9 mouse cellular contexts compared by ENCODE assay signal in genomic region chr16:10694414-10694851, GRCm38 (mm10).
DNase-seq lines count a peak whose midpoint lies in the region; ATAC-seq lines count a peak whose summit lies in the region.
"Had no signal": no experiment of that assay in that cellular context is flagged by ENCODE, and none has a peak within 500 bp of the region (broad histone marks: within the 10 kb centered on the region; RNA-seq: fewer than 3 reads in every experiment).

No protein-coding gene starts in this region.

- H3K27me3 ChIP-seq in liver, embryonic 11.5 days (replicated peaks; ENCODE audit: control insufficient read depth, insufficient read depth, low read length): no peaks in the 10 kb centered on the region

- DNase-seq in liver: peak; percentile 40
- no peak for DNase-seq in liver, embryonic 11.5 days (ENCODE audit: low spot score)
- DNase-seq in kidney, adult 8-10 months: peak; percentile 40 to 58
- DNase-seq in lung, postnatal 14 days: peak; percentile 71
- DNase-seq in gastrocnemius, postnatal 10 days: no peak
- no peak for DNase-seq in gastrocnemius, postnatal 14 days
- no peak for DNase-seq in layer of hippocampus, postnatal 36 days
- DNase-seq: right cerebral cortex, postnatal 25 days had no signal

- no peak overlapping the region for H3K4me3 ChIP-seq in liver, embryonic 11.5 days (ENCODE audit: low read depth, low read length)

- H3K4me2 ChIP-seq in liver, embryonic 11.5 days: no peak overlapping the region

- intact Hi-C loops in gastrocnemius, postnatal 14 days (cut with DNase I; ENCODE audit: low total_unique reads): no loop called here

- H3K27ac ChIP-seq in liver, embryonic 11.5 days (ENCODE audit: low read depth, low read length): no peak overlapping the region

- peaks cover 15% of the 10 kb centered on the region for H3K4me1 ChIP-seq in liver, embryonic 11.5 days (replicated peaks; ENCODE audit: control insufficient read depth, insufficient read depth, low read length)

- H3K9ac ChIP-seq in liver, embryonic 11.5 days (ENCODE audit: low read depth, low read length): no peak overlapping the region

- no peaks in the 10 kb centered on the region for H3K36me3 ChIP-seq in liver, embryonic 11.5 days (ENCODE audit: control insufficient read depth, insufficient read depth, low read length)

- no peak; the same call in 1 of the 2 replicates for ATAC-seq in liver, embryonic 11.5 days (replicated peaks; ENCODE audit: low FRiP score)
- ATAC-seq in common myeloid progenitor, adult 5-6 weeks (replicated peaks; ENCODE audit: low read depth, poor library complexity, severe bottlenecking): 0 out of 2 replicates have a peak, but pooled peaks have one; percentile 19

- H3K9me3 ChIP-seq in liver, embryonic 11.5 days (ENCODE audit: control insufficient read depth, low read length): no peaks in the 10 kb centered on the region

- WGBS in liver, embryonic 11.5 days: 62% methylated on average over 11 of the region's 11 CpGs

Comparison
In these comparisons a context has a peak if more than half of its experiments do, and no peak if none do; other contexts are left out.
1. DNase-seq: peak in liver (single experiment), kidney, adult 8-10 months (2 of 2) and lung, postnatal 14 days (single experiment); none in liver, embryonic 11.5 days (single experiment), gastrocnemius, postnatal 10 days (single experiment), gastrocnemius, postnatal 14 days (single experiment) and layer of hippocampus, postnatal 36 days (0 of 2).